Mouse (Mus musculus): Measurements from ENCODE around the gene Vps37d.
"Not testable (repeated sequence)": the region's sequence is repeated elsewhere in the genome, so short reads cannot be mapped to it uniquely, and the experiment has no call there.

The Vps37d gene

DNA sequence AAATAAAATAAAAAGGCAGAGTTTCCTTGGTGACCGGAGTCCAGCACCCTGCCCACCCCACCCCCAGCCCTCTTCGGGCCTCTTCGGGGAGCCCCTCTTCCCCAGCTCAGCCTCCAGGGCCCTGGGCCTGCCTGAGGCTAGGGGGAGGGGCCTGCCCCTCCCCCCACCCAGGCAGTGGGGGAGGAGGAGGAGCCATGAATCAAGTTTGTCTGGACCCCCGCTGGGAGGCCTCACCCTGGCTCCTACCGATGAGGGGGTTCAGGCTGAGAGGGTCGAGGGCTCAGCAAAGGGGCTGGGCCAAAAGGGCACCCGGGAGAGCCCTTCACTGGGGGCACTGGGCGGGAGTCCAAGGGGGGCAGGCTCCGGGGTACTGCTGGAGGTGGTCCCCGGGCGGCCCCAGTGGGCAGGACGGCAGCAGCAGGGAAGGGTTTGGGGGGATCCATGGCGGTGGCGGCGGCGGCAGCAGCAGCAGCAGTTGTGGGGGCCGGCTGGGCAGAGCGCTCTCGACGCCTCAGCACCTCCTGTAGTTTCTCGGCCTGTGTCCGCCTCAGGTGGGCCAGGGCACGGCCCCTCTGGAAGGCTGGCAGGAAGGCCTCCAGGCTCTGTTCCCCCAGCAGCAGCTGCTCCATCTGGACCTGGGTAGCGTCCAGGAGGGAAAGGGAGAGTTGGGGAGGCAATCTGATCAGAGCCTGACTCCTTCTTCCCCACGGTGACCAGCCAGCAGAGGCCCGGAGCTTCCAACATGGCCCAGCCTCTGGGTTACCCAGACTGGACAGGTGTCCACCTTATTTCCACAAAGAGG is 4.5 kb downstream of the Vps37d start:
- no peak for DNase-seq (ENCODE audit: low spot score)

DNA sequence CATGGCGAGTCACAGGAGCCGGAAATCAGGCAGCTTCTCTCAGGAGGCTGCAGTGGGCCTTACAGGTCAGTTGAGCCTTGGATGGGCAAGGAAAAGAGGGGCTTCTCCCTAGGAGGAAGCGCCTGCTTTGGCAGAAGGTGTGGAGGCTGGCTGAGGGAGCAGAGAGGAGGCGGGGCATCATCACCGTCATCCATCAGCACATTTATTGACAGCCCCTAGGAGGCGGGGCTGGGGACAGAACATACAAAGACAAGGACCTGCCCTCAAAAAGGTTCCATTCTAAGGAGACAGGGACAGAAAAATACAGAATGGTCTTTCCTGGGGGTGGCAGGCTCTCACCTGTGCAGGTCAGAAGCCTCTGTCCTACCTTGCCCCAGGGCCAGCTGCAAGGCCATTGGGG is 5.3 kb downstream of the Vps37d start:
- DNase-seq (ENCODE audit: low spot score): no peak

DNA sequence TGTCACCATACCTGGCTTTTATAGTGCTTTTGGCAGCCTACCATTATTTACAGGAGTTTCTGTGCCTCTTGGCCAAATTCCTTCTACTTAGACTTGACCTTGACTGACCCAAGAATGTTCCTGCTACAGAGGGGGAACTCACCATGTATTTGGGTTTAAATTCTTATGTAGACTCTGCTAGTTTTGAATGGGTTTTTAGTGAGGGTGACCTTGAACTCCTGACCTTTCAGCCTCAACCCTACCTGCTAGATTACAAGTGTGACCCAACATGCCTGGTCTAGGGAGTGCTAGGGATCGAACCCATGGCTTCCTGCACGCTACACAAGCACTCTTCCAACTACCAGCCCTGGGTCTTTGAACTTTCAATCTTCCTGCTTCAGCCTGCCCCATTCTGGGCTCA is 6.0 kb downstream of the Vps37d start:
- DNase-seq (ENCODE audit: low spot score): no peak

DNA sequence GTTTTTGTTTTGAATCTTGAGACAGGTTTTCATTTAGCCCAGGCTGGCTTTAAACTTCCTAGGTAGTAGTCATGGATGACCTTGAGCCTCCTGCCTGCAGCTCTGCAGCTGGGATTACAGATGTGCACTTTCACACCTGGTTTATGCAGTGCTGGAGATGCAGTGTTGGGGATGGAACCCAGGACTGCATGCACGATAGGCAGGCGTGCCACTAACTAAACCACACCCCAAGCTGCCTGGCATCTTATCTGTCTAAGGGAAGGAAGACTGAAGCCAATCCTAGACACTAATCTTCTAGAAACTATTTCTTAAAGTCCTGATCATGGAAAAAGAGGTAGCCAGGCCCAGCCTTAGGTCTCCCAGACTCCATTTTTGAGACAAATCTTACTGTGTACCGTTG is 7.6 kb downstream of the Vps37d start:
- DNase-seq (ENCODE audit: low spot score): no peak

DNA sequence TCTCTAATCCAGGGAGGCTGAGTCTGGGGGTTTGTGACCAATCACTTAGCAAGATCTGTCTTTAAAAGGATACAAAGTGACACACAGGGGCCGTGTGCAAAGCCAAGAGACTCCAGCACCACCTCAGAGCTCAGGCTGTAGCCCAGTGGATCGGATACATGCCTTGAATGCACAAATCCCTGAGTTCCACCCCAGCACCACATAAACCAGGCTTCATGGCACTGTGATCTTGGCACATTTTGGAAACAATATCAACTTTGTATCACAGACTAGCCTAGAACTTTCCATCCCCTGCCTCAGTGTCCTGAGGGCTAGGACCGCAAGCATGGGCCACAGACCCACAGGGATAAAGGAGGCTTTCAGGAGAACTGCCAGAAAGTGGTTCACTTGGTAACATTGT is 12.1 kb downstream of the Vps37d start:
- DNase-seq (ENCODE audit: low spot score): no peak

DNA sequence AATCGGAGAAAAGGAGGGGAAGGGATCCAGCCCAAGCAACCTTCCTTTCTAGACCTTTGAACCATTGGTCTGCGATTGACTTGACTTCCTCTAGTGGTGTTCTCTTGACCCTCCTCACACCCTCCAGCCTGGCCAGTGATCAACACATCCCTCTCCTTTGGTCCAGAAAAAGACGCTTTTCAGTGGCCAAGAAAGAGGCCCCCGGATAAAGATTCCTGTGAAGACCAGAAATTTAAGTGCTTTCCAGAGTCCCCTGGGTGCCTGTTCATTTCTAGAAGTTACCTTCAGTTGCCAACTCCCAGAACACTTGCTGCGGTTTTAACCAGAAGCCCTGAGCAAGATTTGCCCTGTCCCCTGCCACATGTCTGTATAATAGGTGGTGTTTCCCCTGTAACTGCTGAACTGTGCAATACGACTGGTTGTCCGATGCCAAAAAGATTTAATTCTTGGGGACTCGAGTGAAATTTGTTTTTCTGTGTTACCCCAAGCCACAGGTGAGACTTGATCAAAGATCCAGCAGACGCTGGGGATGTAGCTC is 13.1 kb downstream of the Vps37d start, which contains the start of gene Bud23:
Gene Bud23 (minus strand): TSS at position 51 of the 538 bp plus-strand sequence.
- DNase-seq (ENCODE audit: low spot score): not testable (repeated sequence)

DNA sequence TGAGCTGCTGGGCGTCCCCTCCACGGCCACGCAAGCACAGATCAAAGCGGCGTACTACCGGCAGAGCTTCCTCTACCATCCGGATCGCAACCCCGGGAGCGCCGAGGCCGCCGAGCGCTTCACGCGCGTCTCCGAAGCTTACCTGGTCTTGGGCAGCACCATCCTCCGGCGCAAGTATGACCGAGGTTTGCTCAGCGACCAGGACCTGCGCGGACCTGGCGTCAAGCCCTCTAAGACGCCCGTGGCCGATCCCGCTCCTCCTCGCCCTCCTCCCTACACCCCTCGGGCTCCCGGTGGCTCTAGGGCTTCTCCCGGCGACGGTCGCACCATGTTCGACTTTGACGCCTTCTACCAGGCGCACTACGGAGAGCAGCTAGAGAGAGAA is 13.7 kb downstream of the Vps37d start:
- DNase-seq (ENCODE audit: low spot score): no peak

DNA sequence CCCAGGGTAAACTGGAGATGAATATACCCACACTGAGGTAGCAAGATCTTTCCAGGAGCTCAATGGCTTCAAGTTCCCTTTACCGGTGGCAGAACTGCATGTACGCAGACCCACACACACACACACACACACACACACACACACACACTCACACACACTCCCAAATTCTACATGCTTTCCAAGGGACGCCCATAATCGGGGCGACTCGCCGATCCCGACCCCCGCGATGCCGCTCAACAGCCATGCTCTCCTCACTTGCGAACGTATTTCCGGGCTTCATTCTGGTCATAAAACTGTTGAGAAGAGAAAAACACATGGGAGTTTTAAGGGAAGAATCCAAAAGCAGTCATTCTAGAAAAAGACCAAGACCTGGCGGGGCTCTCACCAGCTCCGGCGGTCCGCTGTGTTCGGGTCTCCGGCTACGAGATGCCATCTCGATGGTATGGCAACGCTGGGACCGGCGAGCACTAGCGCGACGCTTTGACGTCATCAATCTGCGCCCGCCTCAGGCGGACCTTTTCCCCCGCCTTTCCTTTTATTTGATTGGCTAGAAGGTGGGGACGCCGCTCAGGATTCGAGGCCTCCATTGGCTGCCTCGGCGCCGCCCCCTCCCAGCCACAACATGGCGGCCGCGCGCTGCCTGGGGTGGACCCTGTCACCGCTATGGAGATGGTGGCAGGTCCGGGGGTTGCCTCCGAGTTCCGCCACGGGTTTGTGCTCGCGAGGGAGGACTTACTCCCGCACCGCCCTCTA is 14.3 kb downstream of the Vps37d start, which contains the start of gene Dnajc30:
Gene Dnajc30 (plus strand): TSS at position 574 of the 753 bp plus-strand sequence.
- peak; percentile 94 for DNase-seq (ENCODE audit: low spot score)

DNA sequence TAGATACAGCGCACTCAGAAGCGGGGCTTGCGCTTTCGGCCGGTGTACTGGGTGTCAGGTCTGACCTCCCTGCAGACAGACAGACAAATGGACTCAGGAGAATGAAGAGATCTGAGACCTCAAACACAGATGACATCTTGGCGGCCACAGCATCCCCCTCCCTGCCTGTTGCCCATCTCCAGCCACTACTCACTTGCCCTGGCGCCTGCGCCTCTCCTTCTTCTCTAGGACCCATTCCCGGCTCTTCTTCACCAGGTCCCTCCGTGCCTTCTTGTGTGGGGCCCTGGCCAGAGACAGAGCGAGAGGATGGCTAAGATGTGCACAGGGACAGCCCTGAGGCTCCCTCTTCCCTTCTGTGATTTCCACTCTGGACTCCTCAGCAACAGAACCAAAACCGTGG is 24.7 kb downstream of the Vps37d start:
- DNase-seq (ENCODE audit: low spot score): no peak

DNA sequence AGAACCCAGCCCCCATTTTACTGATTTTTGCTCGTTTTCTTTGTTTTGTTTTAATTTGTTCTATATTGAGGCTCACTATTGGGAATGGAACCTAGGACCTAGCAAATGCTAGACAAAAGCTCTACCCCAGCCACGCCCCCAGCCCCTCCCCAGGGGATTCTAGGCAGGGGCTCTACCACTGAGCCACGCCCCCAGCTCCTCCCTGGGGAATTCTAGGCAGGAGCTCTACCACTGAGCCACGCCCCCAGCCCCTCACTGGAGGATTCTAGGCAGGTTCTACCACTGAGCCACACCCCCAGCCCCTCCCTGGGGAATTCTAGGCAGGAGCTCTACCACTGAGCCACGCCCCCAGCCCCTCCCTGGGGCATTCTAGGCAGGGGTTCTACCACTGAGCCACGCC is 28.8 kb downstream of the Vps37d start:
- not testable (repeated sequence) for DNase-seq (ENCODE audit: low spot score)

DNA sequence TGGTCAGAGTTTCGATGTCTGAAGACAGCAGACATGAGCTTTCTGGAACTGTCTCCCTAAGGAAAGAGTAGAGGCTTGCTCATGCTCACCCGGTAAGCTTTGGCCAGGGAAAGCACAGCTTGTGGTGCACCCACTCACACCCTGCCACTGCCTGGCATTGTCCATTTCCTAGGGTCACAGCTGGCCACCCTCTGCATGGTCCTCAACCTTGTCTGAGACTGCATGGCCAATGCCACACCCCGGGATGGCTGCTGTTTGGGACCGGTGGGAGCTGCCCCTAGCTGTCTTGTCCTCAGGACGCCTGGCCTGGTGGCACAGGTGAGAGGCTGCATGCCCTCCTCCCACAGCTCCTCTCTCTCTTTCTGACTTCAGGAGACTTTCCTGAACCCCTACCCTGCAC is 29.5 kb downstream of the Vps37d start:
- DNase-seq (ENCODE audit: low spot score): no peak

DNA sequence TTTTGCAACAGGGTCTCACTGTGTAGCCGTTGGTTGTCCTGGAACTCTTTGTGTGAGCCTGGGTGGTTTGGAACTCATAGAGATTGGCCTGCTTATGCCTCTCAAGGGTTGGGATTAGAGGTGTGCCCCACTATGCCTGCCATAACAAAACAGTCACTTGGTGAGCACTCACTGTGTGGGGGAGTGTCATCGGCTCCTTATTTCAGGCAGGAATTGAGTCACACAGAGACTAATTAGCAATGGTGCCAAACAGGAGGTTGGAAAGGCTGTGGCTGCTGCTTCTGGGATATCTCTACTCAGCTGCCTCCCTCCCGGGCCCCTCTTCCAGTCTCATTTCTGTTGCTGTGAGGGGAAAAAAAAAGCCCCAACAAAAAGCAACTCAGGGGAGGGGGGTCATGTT is 33.5 kb downstream of the Vps37d start:
- no peak for DNase-seq (ENCODE audit: low spot score)

DNA sequence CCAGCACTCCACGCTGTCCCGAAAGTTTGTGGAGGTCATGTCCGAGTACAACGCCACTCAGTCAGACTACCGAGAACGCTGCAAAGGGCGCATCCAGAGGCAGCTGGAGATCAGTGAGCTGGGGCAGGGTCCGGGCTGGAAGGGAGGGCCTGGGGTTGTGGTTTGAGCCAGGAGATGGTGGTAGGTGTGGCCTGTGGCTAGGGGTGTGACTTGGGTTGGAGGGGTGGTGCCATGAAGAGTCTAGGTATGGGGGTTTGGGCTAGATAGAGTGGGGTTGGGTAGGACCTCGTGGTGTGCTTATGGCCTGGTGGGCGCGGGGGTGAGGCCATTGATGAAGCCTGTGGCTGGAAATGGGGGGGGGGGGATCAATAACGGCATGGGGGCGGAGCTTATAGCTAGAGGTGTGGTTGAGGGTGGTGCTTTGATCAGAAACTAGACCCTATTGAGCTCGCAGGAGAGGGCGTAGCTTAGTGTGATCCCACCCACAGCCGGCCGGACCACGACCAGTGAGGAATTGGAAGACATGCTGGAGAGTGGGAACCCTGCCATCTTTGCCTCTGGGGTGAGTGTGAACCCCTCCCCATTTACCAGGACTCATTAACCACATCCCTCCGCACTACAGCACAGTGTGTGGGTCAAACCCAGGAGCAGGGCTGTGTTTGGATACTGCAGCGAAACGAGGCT is 35.8 kb downstream of the Vps37d start:
- no peak for DNase-seq (ENCODE audit: low spot score)

DNA sequence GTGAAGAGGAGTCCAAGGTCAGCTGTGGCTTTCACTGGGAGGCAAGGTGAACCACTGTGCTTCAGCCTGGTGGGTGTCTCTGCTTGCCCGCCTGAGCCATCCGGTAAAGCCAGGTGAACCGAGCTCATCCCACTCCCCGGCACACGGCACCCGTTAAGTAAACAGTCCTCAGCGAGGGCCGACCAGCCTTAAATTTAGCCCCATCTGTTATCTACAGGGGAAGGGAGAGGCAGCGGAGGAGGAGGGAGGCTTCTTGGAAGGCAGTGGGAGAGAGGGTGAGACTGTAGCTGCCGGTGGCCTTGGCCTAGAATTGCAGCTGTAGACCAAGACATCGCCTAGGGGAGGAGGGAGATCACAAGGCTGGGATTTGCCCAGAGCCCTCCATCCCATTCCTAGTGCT is 37.3 kb downstream of the Vps37d start:
- DNase-seq (ENCODE audit: low spot score): peak; percentile 85

DNA sequence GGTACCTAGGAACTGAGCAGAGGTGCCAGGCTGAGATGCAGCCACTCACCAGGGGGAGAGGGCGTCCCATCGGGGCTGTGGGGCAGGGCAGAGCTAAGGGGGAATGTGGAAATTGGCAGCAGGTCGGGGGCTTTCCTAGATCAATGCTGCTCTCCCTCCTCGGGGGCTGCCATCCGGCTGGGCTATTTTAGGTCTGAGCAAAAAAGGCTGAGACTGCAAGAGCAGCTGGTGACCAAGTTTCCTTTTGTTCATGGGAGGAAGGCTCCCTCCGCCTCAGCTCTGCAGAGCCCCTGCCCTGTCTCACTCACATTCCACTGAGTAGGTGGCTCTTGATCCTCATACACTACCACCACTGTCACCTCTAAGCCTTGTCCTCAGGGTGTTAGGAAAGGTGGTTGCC is 38.0 kb downstream of the Vps37d start:
- no peak for DNase-seq (ENCODE audit: low spot score)

DNA sequence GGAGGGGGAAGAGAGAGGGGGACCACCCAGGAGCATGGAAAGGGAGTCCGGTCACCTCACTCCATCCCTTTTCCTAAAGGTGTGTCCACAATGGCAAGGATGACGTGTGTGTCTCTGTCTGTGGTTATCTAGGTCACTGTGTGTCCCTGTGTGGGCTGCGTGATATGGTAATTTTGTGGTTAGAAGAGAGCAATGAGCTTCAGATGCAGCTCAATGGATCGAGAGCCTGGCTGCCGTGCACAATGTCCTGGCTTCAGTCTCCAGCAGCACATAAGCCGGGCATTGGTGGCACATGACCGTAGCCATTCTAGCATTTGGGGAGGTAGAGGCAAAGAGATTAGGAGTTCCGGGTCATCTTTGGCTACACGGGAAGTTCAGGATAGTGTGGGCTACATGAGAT is 38.5 kb downstream of the Vps37d start:
- DNase-seq (ENCODE audit: low spot score): no peak

DNA sequence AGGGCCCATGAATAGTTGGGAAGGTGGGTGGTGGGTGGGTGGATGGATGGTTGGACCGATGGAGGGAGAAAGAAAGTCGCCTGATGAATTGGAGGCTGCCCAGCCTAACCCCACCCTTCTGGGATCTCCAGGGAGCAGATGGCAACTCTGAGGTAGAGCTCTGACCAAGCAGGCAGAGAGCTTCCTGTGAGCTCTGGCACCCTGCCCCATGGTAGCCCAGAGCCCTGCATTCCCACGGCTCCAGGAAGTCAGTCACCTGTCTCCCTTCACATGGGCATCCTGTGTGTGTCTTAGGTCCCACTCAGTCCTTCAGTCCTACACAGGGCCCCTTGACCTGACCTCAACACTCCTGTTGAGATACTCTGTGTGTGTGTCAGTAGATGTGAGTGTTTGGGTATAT is 40.1 kb downstream of the Vps37d start:
- DNase-seq (ENCODE audit: low spot score): no peak

DNA sequence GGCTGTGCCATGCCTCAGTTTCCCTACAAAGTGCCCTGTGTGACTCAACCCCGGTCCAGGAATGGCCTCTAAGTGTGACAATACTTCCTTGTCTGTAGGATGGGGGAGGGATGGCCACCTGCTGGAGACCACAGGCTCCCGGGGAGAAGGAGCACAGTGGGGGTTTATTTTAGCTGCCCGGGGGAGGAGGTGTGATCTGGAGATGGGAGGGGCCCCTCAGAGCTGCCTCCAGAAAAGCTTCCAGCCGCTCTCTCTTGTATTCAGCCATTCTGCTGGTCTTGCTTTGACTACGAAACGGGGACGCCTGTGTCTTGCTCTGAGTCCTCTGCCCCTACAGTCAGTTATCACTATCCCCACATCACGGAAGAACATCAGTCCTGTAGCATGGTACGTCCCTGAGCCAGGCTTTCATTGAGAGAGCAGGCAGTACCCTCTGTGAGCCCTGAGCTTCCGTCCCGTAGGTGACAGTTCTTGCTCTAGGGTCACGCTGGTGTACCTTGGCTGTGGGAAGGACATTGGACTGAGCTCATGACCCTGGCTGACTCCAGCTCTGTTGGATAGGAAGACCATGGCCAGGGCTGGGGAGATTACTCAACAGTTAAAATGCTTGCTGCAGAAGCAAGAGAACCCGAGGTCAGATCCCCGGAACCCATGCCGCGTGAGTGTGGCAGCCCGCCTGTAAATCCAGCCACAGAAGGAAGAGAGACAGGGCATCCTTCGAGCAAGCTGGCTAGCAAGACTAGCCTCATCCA is 42.3 kb downstream of the Vps37d start:
- DNase-seq (ENCODE audit: low spot score): no peak

DNA sequence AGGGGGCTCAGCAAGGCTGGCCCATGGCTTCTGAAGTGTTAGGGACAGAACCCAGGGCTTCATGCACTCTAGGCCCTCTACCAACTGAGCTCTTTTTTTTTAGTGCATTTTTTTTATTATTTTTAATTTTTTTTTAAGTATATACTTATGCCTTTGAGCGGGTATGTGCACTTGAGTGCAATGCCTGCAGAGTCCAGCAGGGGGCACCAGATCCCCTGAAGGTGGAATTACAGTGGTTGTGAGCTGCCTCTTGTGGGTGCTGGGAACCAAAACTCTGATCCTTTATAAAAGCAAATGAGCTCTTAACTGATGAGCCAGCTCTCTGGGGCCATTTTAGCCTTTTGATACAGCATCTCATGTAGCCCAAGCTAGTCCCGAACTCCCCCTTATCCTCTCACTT is 43.5 kb downstream of the Vps37d start:
- DNase-seq (ENCODE audit: low spot score): no peak

DNA sequence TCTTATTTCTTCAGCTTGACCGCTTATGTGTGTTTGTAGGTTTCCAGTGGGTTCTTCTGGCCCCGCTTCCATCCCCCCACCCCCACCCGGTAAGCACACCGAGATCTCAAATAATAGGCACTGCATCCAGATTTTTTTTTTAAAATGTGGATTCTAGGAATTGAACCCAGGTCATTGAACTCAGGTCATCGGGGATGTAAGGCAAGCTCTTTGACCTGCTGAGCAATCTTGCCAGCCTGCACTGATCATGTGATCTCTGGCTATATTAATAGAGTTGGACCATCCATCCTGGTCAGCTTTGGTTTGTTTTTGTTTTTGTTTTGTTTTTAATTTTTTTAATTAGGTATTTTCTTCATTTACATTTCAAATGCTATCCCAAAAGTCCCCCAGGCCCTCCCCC is 45.5 kb downstream of the Vps37d start:
- DNase-seq (ENCODE audit: low spot score): no peak

DNA sequence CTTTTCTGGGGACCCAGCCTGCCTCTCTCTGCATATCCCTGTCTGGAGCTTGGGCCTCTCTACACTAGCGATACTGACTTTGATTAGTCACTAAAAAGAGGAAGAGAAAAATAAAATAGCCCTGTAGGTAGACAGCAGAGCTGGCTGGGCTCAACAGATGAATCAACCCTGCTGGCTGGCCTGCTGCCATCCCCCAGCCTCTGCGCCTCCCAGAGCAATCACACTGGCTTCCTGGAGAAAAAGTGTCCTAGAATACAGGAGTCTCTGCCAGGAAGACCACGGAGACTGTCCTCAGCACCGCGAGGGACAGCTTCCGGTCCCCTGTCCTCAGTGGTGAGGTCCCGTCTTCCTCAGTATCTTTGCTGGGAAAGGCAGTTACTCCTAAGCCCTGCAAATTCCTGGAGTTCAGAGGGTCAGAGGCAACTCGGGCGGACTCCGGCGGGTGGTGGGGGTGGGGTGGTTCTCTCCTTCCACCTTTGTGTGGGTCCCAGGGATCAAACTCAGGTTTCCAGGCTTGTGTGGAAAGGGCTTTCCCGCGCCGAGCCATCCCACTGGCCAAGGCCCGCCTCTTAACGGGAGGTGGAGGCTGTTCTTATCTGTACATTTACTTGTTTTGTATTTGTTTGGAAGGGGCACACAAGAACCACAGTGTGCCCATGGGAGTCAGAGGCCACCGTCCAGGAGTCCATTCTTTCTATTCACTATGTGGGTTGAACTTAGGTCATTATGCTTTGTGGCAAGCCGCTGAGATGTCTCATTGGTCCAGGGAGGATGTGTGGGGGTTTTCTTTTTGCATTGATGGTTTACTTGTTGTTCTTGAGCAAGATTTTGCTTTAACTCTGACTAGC is 48.8 kb downstream of the Vps37d start:
- DNase-seq (ENCODE audit: low spot score): peak; percentile 58
